Mouse (Mus musculus): ENCODE results near the gene Fsip1.

DNA sequence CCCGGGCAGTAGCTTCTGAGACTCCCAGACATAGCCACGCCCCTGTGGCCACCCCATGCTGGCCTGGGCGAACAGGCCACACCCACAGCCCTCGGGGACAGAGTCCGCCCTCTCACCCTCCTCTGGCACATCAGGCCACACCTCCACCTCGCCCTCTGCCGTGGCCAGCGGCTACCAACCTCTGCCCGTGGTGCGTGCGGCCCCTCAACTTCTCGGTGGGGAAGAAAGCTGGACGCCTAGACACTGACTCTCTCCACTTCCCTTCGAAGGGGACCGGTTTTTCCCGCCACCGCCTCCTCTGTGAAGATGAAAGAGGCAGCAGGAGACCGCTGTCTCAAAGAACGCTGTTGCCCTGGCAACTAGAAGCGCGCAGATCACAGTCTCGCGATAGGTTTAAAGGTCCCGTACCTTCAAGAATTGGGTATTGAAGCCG is at the start of gene Fsip1:
- TF ChIP-seq POLR2A (IDR thresholded peaks at IDR 0.05; ENCODE audit: low read depth, low read length) (no peak), CTCF (IDR thresholded peaks at IDR 0.05; ENCODE audit: borderline replicate concordance, insufficient read depth, low read length) (no peak)
